In the genomic region with DNA sequence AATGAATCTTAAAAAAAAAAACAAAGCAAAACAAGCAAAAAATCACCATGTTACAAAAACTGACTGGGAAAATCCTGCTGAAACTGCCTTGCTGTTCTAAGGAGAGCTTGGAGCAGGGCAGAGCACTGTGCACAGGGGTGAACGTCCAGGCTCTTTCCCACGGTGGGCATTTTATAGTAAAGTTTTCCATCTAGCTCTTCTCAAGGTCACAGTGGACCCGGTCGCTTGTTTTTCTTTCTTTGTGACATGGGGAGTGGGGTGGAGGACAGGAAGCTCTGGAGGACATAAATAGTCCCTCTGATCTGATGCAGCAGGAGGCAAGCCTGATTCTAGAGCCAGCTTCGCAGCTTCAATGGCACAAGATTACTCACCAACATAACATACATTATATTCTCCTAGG, we compare ENCODE assay signal across 27 mouse cellular contexts.
A peak's percentile ranks its signal among the peaks of the same experiment; 100 is the strongest.
DNase-seq lines count a peak whose midpoint lies in the region; ATAC-seq and TF ChIP-seq lines count a peak whose summit lies in the region.
"Had no signal": no experiment of that assay in that cellular context is flagged by ENCODE, and none has a peak within 500 bp of the region (broad histone marks: within the 10 kb centered on the region; RNA-seq: fewer than 3 reads in every experiment).

No protein-coding gene starts in this region.

- no peak overlapping the region for H3K9ac ChIP-seq in heart, embryonic 15.5 days
- no peak overlapping the region for H3K9ac ChIP-seq in kidney, postnatal 0 days (ENCODE audit: low read depth, low read length)
- H3K9ac ChIP-seq: embryonic facial prominence, embryonic 13.5 days; forebrain, postnatal 0 days; hindbrain, embryonic 13.5 days; limb, embryonic 12.5 days; midbrain, embryonic 13.5 days; neural tube, embryonic 13.5 days had no signal

- no peak overlapping the region for H3K4me3 ChIP-seq in heart, embryonic 10.5 days
- H3K4me3 ChIP-seq in heart, embryonic 15.5 days, result no peak overlapping the region
- H3K4me3 ChIP-seq in kidney, postnatal 0 days (replicated peaks; ENCODE audit: low read depth, low read length), result no peak overlapping the region
- H3K4me3 ChIP-seq: embryonic facial prominence, embryonic 13.5 days; hindbrain, embryonic 13.5 days; limb, embryonic 12.5 days; megakaryocyte, embryonic 14.5 days; midbrain, embryonic 13.5 days; neural tube, embryonic 13.5 days had no signal

- TF ChIP-seq CTCF in kidney, postnatal 0 days (IDR thresholded peaks at IDR 0.05; ENCODE audit: low read depth), result no peak

- H3K9me3 ChIP-seq in heart, embryonic 10.5 days, result no peaks in the 10 kb centered on the region
- no peaks in the 10 kb centered on the region for H3K9me3 ChIP-seq in heart, embryonic 15.5 days (replicated peaks)
- no peaks in the 10 kb centered on the region for H3K9me3 ChIP-seq in kidney, postnatal 0 days (replicated peaks; ENCODE audit: low read length)
- H3K9me3 ChIP-seq: embryonic facial prominence, embryonic 13.5 days; hindbrain, embryonic 13.5 days; limb, embryonic 12.5 days; megakaryocyte, embryonic 14.5 days; midbrain, embryonic 13.5 days; neural tube, embryonic 13.5 days had no signal

- H3K27ac ChIP-seq in heart, embryonic 10.5 days, result peak overlapping the region; percentile 67
- no peak overlapping the region for H3K27ac ChIP-seq in heart, embryonic 15.5 days
- H3K27ac ChIP-seq in kidney, postnatal 0 days, result peak overlapping the region; percentile 36; the same call in 1 of the 2 replicates
- H3K27ac ChIP-seq: hindbrain, embryonic 13.5 days; midbrain, embryonic 13.5 days; neural tube, embryonic 13.5 days; stomach, postnatal 0 days had no signal

- H3K4me2 ChIP-seq in heart, embryonic 15.5 days, result no peak overlapping the region
- H3K4me2 ChIP-seq in kidney, postnatal 0 days (ENCODE audit: low read length), result no peak overlapping the region
- H3K4me2 ChIP-seq: embryonic facial prominence, embryonic 13.5 days; hindbrain, embryonic 13.5 days; midbrain, embryonic 13.5 days; neural tube, embryonic 13.5 days had no signal

- no peaks in the 10 kb centered on the region for H3K36me3 ChIP-seq in heart, embryonic 10.5 days
- H3K36me3 ChIP-seq in heart, embryonic 15.5 days, result no peaks in the 10 kb centered on the region
- no peaks in the 10 kb centered on the region for H3K36me3 ChIP-seq in kidney, postnatal 0 days (ENCODE audit: insufficient read depth, low read length)
- H3K36me3 ChIP-seq: embryonic facial prominence, embryonic 13.5 days; G1E; hindbrain, embryonic 13.5 days; limb, embryonic 12.5 days; midbrain, embryonic 13.5 days; neural tube, embryonic 13.5 days had no signal

- intact Hi-C loops in heart, postnatal 36 days (cut with DNase I), result no loop called here

- H3K27me3 ChIP-seq in heart, embryonic 10.5 days (ENCODE audit: insufficient read depth, poor library complexity, severe bottlenecking), result 0 out of 2 replicates have a peak, but pooled peaks cover 6% of the 10 kb centered on the region
- H3K27me3 ChIP-seq in heart, embryonic 15.5 days, result no peaks in the 10 kb centered on the region
- no peaks in the 10 kb centered on the region for H3K27me3 ChIP-seq in kidney, postnatal 0 days (ENCODE audit: insufficient read depth, low read length)
- H3K27me3 ChIP-seq: embryonic facial prominence, embryonic 13.5 days; hindbrain, embryonic 13.5 days; limb, embryonic 12.5 days; midbrain, embryonic 13.5 days had no signal

- WGBS in heart, embryonic 10.5 days, result 38% methylated on average over 5 of the region's 5 CpGs
- 23% methylated on average over 5 of the region's 5 CpGs for WGBS in heart, embryonic 15.5 days
- WGBS in kidney, postnatal 0 days, result 22% methylated on average over 5 of the region's 5 CpGs

- ATAC-seq in heart, embryonic 15.5 days (replicated peaks; ENCODE audit: insufficient number of reproducible peaks, insufficient read depth, low FRiP score, low read depth), result peak; percentile 23; the same call in 1 of the 2 replicates
- no peak for ATAC-seq in kidney, postnatal 0 days (replicated peaks; ENCODE audit: low FRiP score, low read depth)
- ATAC-seq in cerebellum, adult (ENCODE audit: insufficient number of reproducible peaks, low FRiP score, low TSS enrichment), result no peak
- ATAC-seq: forebrain, postnatal 0 days; intestine, embryonic 16.5 days; lung, postnatal 0 days; midbrain, embryonic 13.5 days had no signal

- H3K4me1 ChIP-seq in heart, embryonic 10.5 days, result peaks cover 60% of the 10 kb centered on the region
- H3K4me1 ChIP-seq in heart, embryonic 15.5 days (replicated peaks), result peaks cover 12% of the 10 kb centered on the region
- peaks cover 23% of the 10 kb centered on the region for H3K4me1 ChIP-seq in kidney, postnatal 0 days (replicated peaks; ENCODE audit: insufficient read depth, low read length)
- H3K4me1 ChIP-seq: megakaryocyte, embryonic 14.5 days had no signal

- no peak for DNase-seq in heart, embryonic 10.5 days (ENCODE audit: low spot score)
- DNase-seq in heart, adult 8-10 months (ENCODE audit: low spot score), result no peak
- no peak for DNase-seq in heart, postnatal 36 days
- peak; percentile 57 for DNase-seq in kidney, postnatal 0 days (ENCODE audit: low spot score)
- DNase-seq in kidney, postnatal 14 days, result no peak
- DNase-seq: adrenal gland, postnatal 10 days; cerebellum, adult 11 months; cerebellum, adult 9-10 months; cerebellum, postnatal 36 days; forebrain, postnatal 0 days; kidney, postnatal 10 days; lung, postnatal 4 days; right cerebral cortex, postnatal 4 days; thymus, adult 18-20 months; thymus, postnatal 25 days had no signal
